In the genomic region with DNA sequence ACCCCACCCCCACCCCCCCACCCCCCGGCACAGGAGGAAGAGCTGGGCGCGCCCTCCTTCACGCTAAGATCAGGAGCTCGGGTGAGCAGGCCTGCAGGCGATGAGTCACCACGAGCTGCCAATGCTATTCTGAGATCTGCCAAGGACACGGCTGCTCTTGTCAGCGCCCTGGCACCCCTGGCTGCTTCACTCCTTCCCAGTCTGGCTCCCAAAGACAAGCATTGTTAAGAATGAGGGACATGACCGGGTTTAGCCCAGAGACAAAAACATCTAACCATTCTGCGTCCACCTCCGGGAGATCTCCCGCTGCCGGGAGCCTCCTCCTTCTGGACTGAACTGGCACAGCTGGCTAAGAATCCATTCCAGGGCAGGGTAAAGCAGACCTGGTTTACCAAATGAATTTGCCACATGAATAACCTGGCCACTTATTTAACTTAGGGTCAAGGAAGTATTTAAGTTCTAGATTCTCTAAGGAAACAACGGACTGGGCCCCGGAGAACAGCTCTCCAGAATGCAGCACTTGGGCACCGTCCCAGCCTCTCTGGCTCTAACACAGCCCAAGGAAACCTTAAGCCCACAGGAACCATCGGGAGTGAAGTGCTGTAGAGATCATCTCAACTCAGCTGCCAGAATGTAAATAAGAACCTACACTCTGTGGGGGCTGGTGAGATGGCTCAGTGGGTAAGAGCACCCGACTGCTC, we compare ENCODE assay signal across 9 mouse cellular contexts. TPM values are rescaled to one million over a fixed set of nuclear protein-coding genes. Genes with fewer than 3 reads are reported as not detected.
DNase-seq lines count a peak whose midpoint lies in the region; ATAC-seq and TF ChIP-seq lines count a peak whose summit lies in the region.
"Had no signal": no experiment of that assay in that cellular context is flagged by ENCODE, and none has a peak within 500 bp of the region (broad histone marks: within the 10 kb centered on the region; RNA-seq: fewer than 3 reads in every experiment).

No protein-coding gene starts in this region.

- H3K27ac ChIP-seq in neural tube, embryonic 13.5 days (replicated peaks) = no peak overlapping the region; the same call in 1 of the 2 replicates
- H3K27ac ChIP-seq in kidney, adult 2 months (ENCODE audit: insufficient read depth, low read depth, low read length) = peak overlapping the region; percentile 58; the same call in 1 of the 2 replicates
- H3K27ac ChIP-seq in limb, embryonic 15.5 days = peak overlapping the region; percentile 30
- H3K27ac ChIP-seq: liver, embryonic 14.5 days had no signal

- intact Hi-C loops in gastrocnemius, postnatal 14 days (cut with DNase I; ENCODE audit: low total_unique reads) = no loop called here

- no peak for DNase-seq in neural tube, embryonic 10.5 days (ENCODE audit: extremely low spot score, low spot score)
- DNase-seq in cerebellum, adult 18-20 months = peak; percentile 81 to 88
- peak; percentile 70 for DNase-seq in gastrocnemius, postnatal 14 days
- peak; percentile 49 for DNase-seq in kidney, adult 2 months
- peak; percentile 52 for DNase-seq in right cerebral cortex, postnatal 14 days
- DNase-seq in thymus, postnatal 36 days = no peak

- H3K4me3 ChIP-seq in neural tube, embryonic 13.5 days = no peak overlapping the region
- no peak overlapping the region for H3K4me3 ChIP-seq in kidney, adult 2 months (ENCODE audit: insufficient read depth, low read depth, low read length)
- no peak overlapping the region for H3K4me3 ChIP-seq in limb, embryonic 15.5 days

- H3K9me3 ChIP-seq in neural tube, embryonic 13.5 days = no peaks in the 10 kb centered on the region
- no peaks in the 10 kb centered on the region for H3K9me3 ChIP-seq in limb, embryonic 15.5 days

- no peaks in the 10 kb centered on the region for H3K27me3 ChIP-seq in neural tube, embryonic 13.5 days
- H3K27me3 ChIP-seq in kidney, adult 2 months (replicated peaks; ENCODE audit: control insufficient read depth, insufficient read depth, low read length) = no peaks in the 10 kb centered on the region
- no peaks in the 10 kb centered on the region for H3K27me3 ChIP-seq in limb, embryonic 15.5 days

- WGBS in neural tube, embryonic 13.5 days = 68% methylated on average over 16 of the region's 19 CpGs
- 31% methylated on average over 19 of the region's 19 CpGs for WGBS in kidney, adult 2 months
- WGBS in limb, embryonic 15.5 days = 56% methylated on average over 16 of the region's 19 CpGs

- TF ChIP-seq POLR2A in kidney, adult 2 months (IDR thresholded peaks at IDR 0.05; ENCODE audit: low read depth, low read length) = no peak

- H3K4me1 ChIP-seq in neural tube, embryonic 13.5 days (replicated peaks) = no peaks in the 10 kb centered on the region
- no peaks in the 10 kb centered on the region for H3K4me1 ChIP-seq in kidney, adult 2 months (ENCODE audit: control insufficient read depth, insufficient read depth, low read length)
- H3K4me1 ChIP-seq in limb, embryonic 15.5 days = peaks cover 10% of the 10 kb centered on the region; the same call in 1 of the 2 replicates

- 0 out of 2 replicates have a peak, but pooled peaks have one; percentile 56 for ATAC-seq in neural tube, embryonic 13.5 days (ENCODE audit: low read depth)
- no peak for ATAC-seq in limb, embryonic 15.5 days (ENCODE audit: insufficient number of reproducible peaks, low FRiP score, low TSS enrichment, low read depth)

- no peaks in the 10 kb centered on the region for H3K36me3 ChIP-seq in neural tube, embryonic 13.5 days
- no peaks in the 10 kb centered on the region for H3K36me3 ChIP-seq in kidney, adult 2 months (ENCODE audit: control insufficient read depth, insufficient read depth, low read length)
- H3K36me3 ChIP-seq in limb, embryonic 15.5 days = no peaks in the 10 kb centered on the region

- H3K9ac ChIP-seq in neural tube, embryonic 13.5 days = no peak overlapping the region
- no peak overlapping the region for H3K9ac ChIP-seq in limb, embryonic 15.5 days
- H3K9ac ChIP-seq: liver, embryonic 14.5 days had no signal

- no peak overlapping the region for H3K4me2 ChIP-seq in neural tube, embryonic 13.5 days
- no peak overlapping the region for H3K4me2 ChIP-seq in limb, embryonic 15.5 days

- TF ChIP-seq CTCF in kidney, adult 2 months (conservative IDR thresholded peaks at IDR 0.05; ENCODE audit: insufficient read depth, insufficient read length, low read depth, low read length) = no peak

RNA-seq across cellular contexts. Expression of gene Slc37a3, which starts 58.3 kb away (rescaled TPM):
- 60.3 and 65.9 TPM in 2 replicates for polyA plus RNA-seq in neural tube, embryonic 13.5 days (2015; fragmentation: Nextera tagmentation; extraction: Ambion mirVana)
- 10 to 100 TPM; 12.9 to 19.1 TPM for total RNA-seq in gastrocnemius, postnatal 14 days (2021)
- 25.9 and 28.7 TPM in 2 replicates for polyA plus RNA-seq in kidney, adult 2 months (2012; rRNA removed)
- 59.1 and 64.5 TPM in 2 replicates for polyA plus RNA-seq in limb, embryonic 15.5 days (2015; fragmentation: Nextera tagmentation; extraction: Ambion mirVana)

Comparison
In these comparisons a context has a peak if more than half of its experiments do, and no peak if none do; other contexts are left out.
1. DNase-seq: peak in cerebellum, adult 18-20 months (2 of 2), gastrocnemius, postnatal 14 days (single experiment), kidney, adult 2 months (single experiment) and right cerebral cortex, postnatal 14 days (single experiment); none in neural tube, embryonic 10.5 days (single experiment) and thymus, postnatal 36 days (0 of 2).